Mouse (Mus musculus): ENCODE measurements at regions not wholly inside any gene's neighbourhood (a gene's known extent, or its start where the extent isn't known, plus 50 kb on each side); places are given as distances from the start of the nearest gene placed in this dataset.

DNA sequence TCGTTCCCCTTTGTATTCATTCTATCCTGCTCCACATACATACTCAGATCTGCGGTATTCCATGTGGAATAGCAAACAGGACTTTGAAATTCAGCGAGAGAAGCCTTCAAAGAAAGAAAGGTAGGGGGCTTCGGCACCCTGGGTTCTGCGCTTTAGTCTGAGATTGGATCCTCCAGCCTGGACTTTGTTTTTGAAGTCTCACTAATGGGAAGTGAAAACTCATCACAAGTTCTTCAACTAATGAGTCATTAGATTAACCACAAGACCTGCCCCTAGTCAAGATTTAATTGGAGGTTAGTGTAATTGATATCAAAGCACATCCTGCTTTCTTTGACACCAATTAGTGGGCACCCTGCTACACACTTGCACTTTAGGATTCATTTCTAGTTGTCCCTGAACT, 492.5 kb upstream of the Zfp960 start:
- Histone ChIP-seq H3K4me3 (no peak overlapping the region), H3K9me3 (no peaks in the 10 kb centered on the region), H3K9ac (no peak overlapping the region), H3K4me1 (replicated peaks) (no peaks in the 10 kb centered on the region), H3K27ac (replicated peaks) (no peak overlapping the region), H3K4me2 (no peak overlapping the region), H3K36me3 (no peaks in the 10 kb centered on the region), H3K27me3 (no peaks in the 10 kb centered on the region)
- ATAC-seq (ENCODE audit: low read depth): no peak
- 49% methylated on average over 5 of the region's 5 CpGs for WGBS

GRCm38 (mm10) chr17:16588791-16589190, 475.1 kb upstream of the Zfp960 start:
- Histone ChIP-seq H3K4me2 (no peak overlapping the region), H3K4me3 (no peak overlapping the region), H3K9ac (no peak overlapping the region), H3K27me3 (no peaks in the 10 kb centered on the region), H3K27ac (replicated peaks) (no peak overlapping the region), H3K9me3 (no peaks in the 10 kb centered on the region), H3K4me1 (replicated peaks) (no peaks in the 10 kb centered on the region), H3K36me3 (no peaks in the 10 kb centered on the region)
- WGBS: 93% methylated on average over 1 of the region's 1 CpGs
- ATAC-seq (ENCODE audit: low read depth): no peak

GRCm38 (mm10) chr17:16599671-16600070, 464.2 kb upstream of the Zfp960 start:
- H3K9ac ChIP-seq: no peak overlapping the region
- no peaks in the 10 kb centered on the region for H3K9me3 ChIP-seq
- no peak overlapping the region for H3K4me2 ChIP-seq
- H3K4me3 ChIP-seq: no peak overlapping the region
- H3K27ac ChIP-seq (replicated peaks): no peak overlapping the region
- H3K27me3 ChIP-seq: no peaks in the 10 kb centered on the region
- H3K4me1 ChIP-seq (replicated peaks): no peaks in the 10 kb centered on the region
- ATAC-seq (ENCODE audit: low read depth): no peak
- 63% methylated on average over 3 of the region's 3 CpGs for WGBS
- no peaks in the 10 kb centered on the region for H3K36me3 ChIP-seq

- no peak for ATAC-seq (ENCODE audit: low read depth)
- Histone ChIP-seq H3K27ac (replicated peaks) (no peak overlapping the region), H3K4me2 (no peak overlapping the region), H3K9me3 (no peaks in the 10 kb centered on the region), H3K27me3 (no peaks in the 10 kb centered on the region), H3K36me3 (no peaks in the 10 kb centered on the region), H3K4me3 (no peak overlapping the region), H3K4me1 (replicated peaks) (no peaks in the 10 kb centered on the region), H3K9ac (no peak overlapping the region)
- WGBS: 38% methylated on average over 1 of the region's 1 CpGs
Measured at GRCm38 (mm10) chr17:16612405-16612979, 451.4 kb upstream of the Zfp960 start.

DNA sequence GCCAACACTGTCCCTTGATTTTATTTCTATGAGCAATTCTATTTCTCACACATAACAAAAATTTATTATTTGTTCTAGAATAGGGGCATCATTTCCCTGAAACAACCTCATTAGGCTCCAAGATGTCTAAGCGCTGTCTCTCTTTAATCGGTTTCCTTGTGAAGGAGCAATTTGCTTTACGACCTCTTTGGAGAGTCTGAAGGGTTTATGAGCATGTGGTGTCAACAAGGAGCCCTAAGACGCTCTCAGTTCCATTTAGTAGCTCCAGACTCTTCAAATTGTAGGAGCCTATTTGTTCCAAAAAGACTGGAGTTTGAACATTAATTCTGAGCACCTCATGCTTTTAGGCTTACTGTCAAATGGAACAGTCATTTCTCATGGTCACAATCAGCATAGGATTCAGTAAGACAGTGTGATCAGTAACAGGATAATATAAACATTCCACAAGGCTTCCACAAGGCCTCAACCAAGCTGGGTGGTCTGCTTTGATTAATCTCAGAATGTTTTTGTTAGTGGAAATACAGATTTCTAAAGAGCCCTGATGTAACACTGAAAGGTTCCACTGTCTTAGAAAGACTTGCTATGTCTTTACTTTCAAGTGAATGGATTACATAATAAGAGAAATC, 441.9 kb upstream of the Zfp960 start:
- H3K9me3 ChIP-seq: no peaks in the 10 kb centered on the region
- 6% methylated on average over 4 of the region's 4 CpGs for WGBS
- H3K27me3 ChIP-seq: no peaks in the 10 kb centered on the region
- H3K36me3 ChIP-seq: no peaks in the 10 kb centered on the region
- no peak overlapping the region for H3K9ac ChIP-seq
- H3K4me2 ChIP-seq: no peak overlapping the region
- ATAC-seq (ENCODE audit: low read depth): no peak
- no peak overlapping the region for H3K4me3 ChIP-seq
- H3K27ac ChIP-seq (replicated peaks): no peak overlapping the region
- no peaks in the 10 kb centered on the region for H3K4me1 ChIP-seq (replicated peaks)

DNA sequence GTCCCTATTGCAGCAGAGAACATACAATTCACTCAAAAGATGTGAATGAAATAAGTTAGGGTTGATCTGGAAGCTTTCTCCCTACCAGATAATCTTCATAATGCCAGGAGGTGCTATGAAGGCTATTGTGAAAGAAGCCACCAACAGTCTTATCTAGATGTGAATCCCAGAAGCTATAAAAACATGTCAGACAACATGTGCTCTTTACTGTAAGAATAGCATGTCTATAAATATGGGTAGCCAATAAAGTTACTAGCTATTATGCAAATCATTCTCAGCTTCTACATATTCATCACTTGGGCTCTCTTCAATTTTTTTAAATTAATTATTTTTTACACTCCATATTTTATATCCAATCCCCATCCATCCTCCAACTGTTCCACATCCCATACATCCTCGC, 434.1 kb upstream of the Zfp960 start:
- Histone ChIP-seq H3K9me3 (no peaks in the 10 kb centered on the region), H3K4me1 (replicated peaks) (no peaks in the 10 kb centered on the region), H3K27me3 (no peaks in the 10 kb centered on the region), H3K4me2 (no peak overlapping the region), H3K4me3 (no peak overlapping the region), H3K36me3 (no peaks in the 10 kb centered on the region), H3K27ac (replicated peaks) (no peak overlapping the region), H3K9ac (no peak overlapping the region)
- 78% methylated on average over 1 of the region's 1 CpGs for WGBS
- ATAC-seq (ENCODE audit: low read depth): no peak

DNA sequence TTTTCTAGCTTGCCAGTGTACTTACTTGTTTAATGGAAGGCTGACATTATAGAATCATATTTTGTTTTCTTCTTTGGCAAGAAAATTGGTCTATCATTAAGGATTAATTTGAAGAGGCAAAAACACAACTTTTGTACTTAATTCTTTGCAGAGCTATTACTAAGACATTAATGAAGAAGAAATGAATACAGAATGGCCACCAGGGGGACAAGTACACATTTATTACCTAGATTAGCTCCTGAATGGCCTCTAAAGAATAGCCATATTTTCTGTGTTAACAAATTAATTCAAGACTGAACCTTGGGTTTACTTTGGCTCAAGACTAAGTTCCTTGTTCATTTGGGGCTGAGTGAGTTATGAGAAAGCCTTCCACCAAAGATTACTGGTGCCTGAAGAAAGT, 430.5 kb upstream of the Zfp960 start:
- Histone ChIP-seq H3K9me3 (no peaks in the 10 kb centered on the region), H3K36me3 (no peaks in the 10 kb centered on the region), H3K27me3 (no peaks in the 10 kb centered on the region), H3K4me1 (replicated peaks) (no peaks in the 10 kb centered on the region), H3K27ac (replicated peaks) (no peak overlapping the region), H3K9ac (no peak overlapping the region), H3K4me3 (no peak overlapping the region), H3K4me2 (no peak overlapping the region)
- no peak for ATAC-seq (ENCODE audit: low read depth)

DNA sequence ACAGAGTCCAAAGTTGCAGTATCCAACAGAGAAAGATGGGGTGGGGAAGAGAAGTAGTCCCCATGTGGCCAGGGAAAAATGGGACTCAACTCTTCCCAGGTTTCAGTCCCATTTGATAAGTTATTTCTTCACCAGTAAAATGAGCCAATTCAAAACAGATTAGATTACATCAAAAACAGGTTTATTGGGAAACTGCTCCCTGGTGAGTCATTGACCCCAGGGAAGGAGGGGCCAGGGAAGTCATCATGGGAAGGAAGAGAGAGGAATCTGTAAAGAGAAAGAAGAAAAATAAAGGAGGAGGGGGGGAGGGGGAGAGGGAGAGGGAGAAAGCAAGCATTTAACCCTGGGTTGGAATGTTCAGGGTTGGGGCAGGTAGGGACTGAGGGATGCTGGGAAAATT, 426.4 kb upstream of the Zfp960 start:
- no peaks in the 10 kb centered on the region for H3K36me3 ChIP-seq
- no peaks in the 10 kb centered on the region for H3K27me3 ChIP-seq
- H3K4me3 ChIP-seq: no peak overlapping the region
- no peak overlapping the region for H3K27ac ChIP-seq (replicated peaks)
- no peak overlapping the region for H3K4me2 ChIP-seq
- no peaks in the 10 kb centered on the region for H3K9me3 ChIP-seq
- H3K4me1 ChIP-seq (replicated peaks): no peaks in the 10 kb centered on the region
- ATAC-seq (ENCODE audit: low read depth): no peak
- no peak overlapping the region for H3K9ac ChIP-seq

DNA sequence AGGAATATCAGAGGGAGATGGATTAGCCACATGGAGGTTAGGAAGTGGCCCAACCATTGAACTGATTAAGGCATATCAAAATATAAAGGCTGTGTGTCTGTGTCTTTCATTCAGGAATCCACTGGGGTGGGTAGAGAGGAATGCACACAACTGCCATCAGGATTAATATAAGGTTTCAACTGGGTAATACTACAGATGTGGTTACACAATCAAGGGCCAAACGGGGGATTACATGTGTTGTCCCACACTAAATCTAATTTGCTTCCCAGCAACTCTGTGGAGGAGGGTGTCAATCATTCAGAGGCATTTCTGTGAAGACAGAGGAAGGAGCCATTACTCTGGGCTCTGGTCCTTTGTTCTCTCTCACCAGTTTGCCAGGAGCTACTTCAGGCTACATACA, 416.0 kb upstream of the Zfp960 start:
- Histone ChIP-seq H3K27ac (replicated peaks) (no peak overlapping the region), H3K36me3 (no peaks in the 10 kb centered on the region), H3K27me3 (no peaks in the 10 kb centered on the region), H3K4me2 (no peak overlapping the region), H3K9me3 (no peaks in the 10 kb centered on the region), H3K9ac (no peak overlapping the region), H3K4me1 (replicated peaks) (no peaks in the 10 kb centered on the region), H3K4me3 (no peak overlapping the region)
- 57% methylated on average over 1 of the region's 1 CpGs for WGBS
- ATAC-seq (ENCODE audit: low read depth): no peak

- Histone ChIP-seq H3K27me3 (no peaks in the 10 kb centered on the region), H3K4me3 (no peak overlapping the region), H3K9ac (no peak overlapping the region), H3K4me1 (replicated peaks) (no peaks in the 10 kb centered on the region; the same call in 1 of the 2 replicates), H3K9me3 (no peaks in the 10 kb centered on the region), H3K4me2 (no peak overlapping the region), H3K27ac (replicated peaks) (no peak overlapping the region), H3K36me3 (no peaks in the 10 kb centered on the region)
- no peak for ATAC-seq (ENCODE audit: low read depth)
Measured at GRCm38 (mm10) chr17:16665253-16665652, 398.7 kb upstream of the Zfp960 start.

GRCm38 (mm10) chr17:16667606-16668005, 396.3 kb upstream of the Zfp960 start:
- Histone ChIP-seq H3K4me3 (no peak overlapping the region), H3K4me2 (no peak overlapping the region), H3K27ac (replicated peaks) (no peak overlapping the region), H3K9ac (no peak overlapping the region), H3K27me3 (no peaks in the 10 kb centered on the region), H3K4me1 (replicated peaks) (no peaks in the 10 kb centered on the region; the same call in 1 of the 2 replicates), H3K9me3 (no peaks in the 10 kb centered on the region), H3K36me3 (no peaks in the 10 kb centered on the region)
- ATAC-seq (ENCODE audit: low read depth): no peak
- WGBS: 70% methylated on average over 1 of the region's 1 CpGs

- Histone ChIP-seq H3K27me3 (no peaks in the 10 kb centered on the region), H3K27ac (replicated peaks) (no peak overlapping the region), H3K36me3 (no peaks in the 10 kb centered on the region), H3K4me3 (no peak overlapping the region), H3K4me1 (replicated peaks) (no peaks in the 10 kb centered on the region), H3K9me3 (no peaks in the 10 kb centered on the region), H3K4me2 (no peak overlapping the region), H3K9ac (no peak overlapping the region)
- no peak for ATAC-seq (ENCODE audit: low read depth)
Measured at GRCm38 (mm10) chr17:16704199-16704598, 359.7 kb upstream of the Zfp960 start.

- no peak overlapping the region for H3K27ac ChIP-seq (replicated peaks)
- H3K4me2 ChIP-seq: no peak overlapping the region
- ATAC-seq (ENCODE audit: low read depth): no peak
- no peaks in the 10 kb centered on the region for H3K9me3 ChIP-seq
- H3K27me3 ChIP-seq: no peaks in the 10 kb centered on the region
- H3K36me3 ChIP-seq: no peaks in the 10 kb centered on the region
- WGBS: 83% methylated on average over 1 of the region's 1 CpGs
- no peak overlapping the region for H3K9ac ChIP-seq
- no peak overlapping the region for H3K4me3 ChIP-seq
- H3K4me1 ChIP-seq (replicated peaks): no peaks in the 10 kb centered on the region
Measured at GRCm38 (mm10) chr17:16705890-16706289, 358.0 kb upstream of the Zfp960 start.
